Mouse (Mus musculus): ENCODE data around the gene Gm20517.

The Gm20517 gene

GRCm38 (mm10) chr17:47610849-47611660 is at the start of gene Gm20517, which contains the start of the genes Bysl and Med20:
TSS of gene Gm20517 (plus strand) at chr17:47611589.
TSS of gene Bysl (minus strand) at chr17:47611492.
TSS of gene Med20 (plus strand) at chr17:47611582.
- peak; percentile 86 for DNase-seq (ENCODE audit: low read depth)

- no peak for DNase-seq (ENCODE audit: low read depth)
Observed at GRCm38 (mm10) chr17:47562875-47563274, 48.5 kb upstream of the Gm20517 start.

GRCm38 (mm10) chr17:47564612-47565011 is 46.8 kb upstream of the Gm20517 start:
- DNase-seq (ENCODE audit: low read depth) = no peak

- DNase-seq (ENCODE audit: low read depth) = no peak
Observed at GRCm38 (mm10) chr17:47566133-47566532, 45.3 kb upstream of the Gm20517 start.

GRCm38 (mm10) chr17:47567271-47567670 is 44.1 kb upstream of the Gm20517 start:
- DNase-seq (ENCODE audit: low read depth) = no peak

GRCm38 (mm10) chr17:47568389-47568788 is 43.0 kb upstream of the Gm20517 start:
- no peak for DNase-seq (ENCODE audit: low read depth)

GRCm38 (mm10) chr17:47568951-47569527 is 42.4 kb upstream of the Gm20517 start:
- no peak for DNase-seq (ENCODE audit: low read depth)

- no peak for DNase-seq (ENCODE audit: low read depth)
Observed at GRCm38 (mm10) chr17:47571621-47572020, 39.8 kb upstream of the Gm20517 start.

GRCm38 (mm10) chr17:47572436-47572835 is 39.0 kb upstream of the Gm20517 start:
- DNase-seq (ENCODE audit: low read depth) = no peak

- DNase-seq (ENCODE audit: low read depth) = no peak
Observed at GRCm38 (mm10) chr17:47574028-47574427, 37.4 kb upstream of the Gm20517 start.

- DNase-seq (ENCODE audit: low read depth) = no peak
Observed at GRCm38 (mm10) chr17:47574830-47575229, 36.6 kb upstream of the Gm20517 start.

GRCm38 (mm10) chr17:47578655-47579054 is 32.7 kb upstream of the Gm20517 start:
- no peak for DNase-seq (ENCODE audit: low read depth)

GRCm38 (mm10) chr17:47580962-47581361 is 30.4 kb upstream of the Gm20517 start:
- no peak for DNase-seq (ENCODE audit: low read depth)

GRCm38 (mm10) chr17:47588517-47588916 is 22.9 kb upstream of the Gm20517 start:
- no peak for DNase-seq (ENCODE audit: low read depth)

- no peak for DNase-seq (ENCODE audit: low read depth)
Observed at GRCm38 (mm10) chr17:47591073-47591472, 20.3 kb upstream of the Gm20517 start.

- DNase-seq (ENCODE audit: low read depth) = peak; percentile 66
Observed at GRCm38 (mm10) chr17:47593215-47593853, 18.1 kb upstream of the Gm20517 start.

- no peak for DNase-seq (ENCODE audit: low read depth)
Observed at GRCm38 (mm10) chr17:47593854-47594182, 17.6 kb upstream of the Gm20517 start.

GRCm38 (mm10) chr17:47594183-47594968 is 17.0 kb upstream of the Gm20517 start:
- DNase-seq (ENCODE audit: low read depth) = no peak

GRCm38 (mm10) chr17:47594969-47595247 is 16.5 kb upstream of the Gm20517 start:
- no peak for DNase-seq (ENCODE audit: low read depth)

GRCm38 (mm10) chr17:47595248-47596161 is 15.9 kb upstream of the Gm20517 start:
- peak; percentile 63 for DNase-seq (ENCODE audit: low read depth)

- DNase-seq (ENCODE audit: low read depth) = no peak
Observed at GRCm38 (mm10) chr17:47596162-47596838, 15.1 kb upstream of the Gm20517 start.

All from fibroblast of lung, adult 2 months (primary cell).